ENCODE assay signal across 9 mouse cellular contexts in the genomic region with DNA sequence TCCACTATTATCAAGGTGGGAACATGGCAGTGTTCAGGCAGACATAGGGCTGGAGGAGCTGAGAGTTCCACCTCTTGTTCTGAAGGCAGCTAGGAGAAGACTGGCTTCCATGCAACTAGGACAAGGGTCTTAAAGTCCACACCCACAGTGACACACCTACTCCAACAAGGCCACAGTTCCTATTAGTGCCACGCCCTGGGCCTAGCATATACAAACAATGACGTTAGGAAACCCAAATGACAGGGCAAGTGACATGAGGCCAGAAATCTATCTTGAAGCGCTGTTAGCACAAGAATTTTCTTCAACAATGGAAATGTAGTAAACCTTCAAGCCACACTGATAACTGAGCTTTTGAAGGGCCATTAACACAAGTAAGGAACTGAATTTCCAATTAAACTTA. TPM values are rescaled to one million over a fixed set of nuclear protein-coding genes. Genes with fewer than 3 reads are reported as not detected.
DNase-seq lines count a peak whose midpoint lies in the region; ATAC-seq and TF ChIP-seq lines count a peak whose summit lies in the region.
"Had no signal": no experiment of that assay in that cellular context is flagged by ENCODE, and none has a peak within 500 bp of the region (broad histone marks: within the 10 kb centered on the region; RNA-seq: fewer than 3 reads in every experiment).

No protein-coding gene starts in this region.

- no peaks in the 10 kb centered on the region for H3K27me3 ChIP-seq in kidney, postnatal 0 days (ENCODE audit: insufficient read depth, low read length)
- H3K27me3 ChIP-seq in embryonic facial prominence, embryonic 14.5 days (replicated peaks; ENCODE audit: control insufficient read depth, insufficient read depth, low read length), result no peaks in the 10 kb centered on the region
- no peaks in the 10 kb centered on the region for H3K27me3 ChIP-seq in limb, embryonic 10.5 days (ENCODE audit: low read depth, poor library complexity, severe bottlenecking)
- H3K27me3 ChIP-seq in neural tube, embryonic 13.5 days, result no peaks in the 10 kb centered on the region

- H3K4me2 ChIP-seq in kidney, postnatal 0 days (ENCODE audit: low read length), result peak overlapping the region; percentile 70
- peak overlapping the region; percentile 82 for H3K4me2 ChIP-seq in embryonic facial prominence, embryonic 14.5 days (ENCODE audit: low read depth, low read length)
- peak overlapping the region; percentile 84 for H3K4me2 ChIP-seq in neural tube, embryonic 13.5 days

- peak overlapping the region; percentile 72; the same call in 1 of the 2 replicates for H3K9ac ChIP-seq in kidney, postnatal 0 days (ENCODE audit: low read depth, low read length)
- H3K9ac ChIP-seq in embryonic facial prominence, embryonic 14.5 days (ENCODE audit: low read depth, low read length), result 0 out of 2 replicates have a peak overlapping the region, but pooled peaks have one; percentile 73
- peak overlapping the region; percentile 77; the same call in 1 of the 2 replicates for H3K9ac ChIP-seq in neural tube, embryonic 13.5 days

- H3K36me3 ChIP-seq in kidney, postnatal 0 days (ENCODE audit: insufficient read depth, low read length), result no peaks in the 10 kb centered on the region
- 0 out of 2 replicates have a peak, but pooled peaks cover 3% of the 10 kb centered on the region for H3K36me3 ChIP-seq in embryonic facial prominence, embryonic 14.5 days (ENCODE audit: control insufficient read depth, insufficient read depth, low read length)
- H3K36me3 ChIP-seq in limb, embryonic 10.5 days, result peaks cover 3% of the 10 kb centered on the region; the same call in 1 of the 2 replicates
- H3K36me3 ChIP-seq in neural tube, embryonic 13.5 days, result peaks cover 3% of the 10 kb centered on the region

- H3K4me1 ChIP-seq in kidney, postnatal 0 days (replicated peaks; ENCODE audit: insufficient read depth, low read length), result 0 out of 2 replicates have a peak, but pooled peaks cover 10% of the 10 kb centered on the region
- H3K4me1 ChIP-seq in embryonic facial prominence, embryonic 14.5 days (ENCODE audit: control insufficient read depth, insufficient read depth, low read length), result peaks cover 13% of the 10 kb centered on the region
- peaks cover 17% of the 10 kb centered on the region for H3K4me1 ChIP-seq in limb, embryonic 10.5 days
- H3K4me1 ChIP-seq in neural tube, embryonic 13.5 days (replicated peaks), result peaks cover 33% of the 10 kb centered on the region

- 85% methylated on average over 3 of the region's 3 CpGs for WGBS in kidney, postnatal 0 days
- 95% methylated on average over 3 of the region's 3 CpGs for WGBS in embryonic facial prominence, embryonic 14.5 days
- 86% methylated on average over 3 of the region's 3 CpGs for WGBS in limb, embryonic 10.5 days
- 86% methylated on average over 3 of the region's 3 CpGs for WGBS in neural tube, embryonic 13.5 days

- peak overlapping the region; percentile 65 for H3K4me3 ChIP-seq in kidney, postnatal 0 days (replicated peaks; ENCODE audit: low read depth, low read length)
- H3K4me3 ChIP-seq in embryonic facial prominence, embryonic 14.5 days (ENCODE audit: low read depth, low read length), result peak overlapping the region; percentile 59
- H3K4me3 ChIP-seq in limb, embryonic 10.5 days, result peak overlapping the region; percentile 74
- H3K4me3 ChIP-seq in neural tube, embryonic 13.5 days, result peak overlapping the region; percentile 56

- no peak for DNase-seq in kidney, postnatal 0 days (ENCODE audit: low spot score)
- DNase-seq in kidney, postnatal 14 days, result no peak
- no peak for DNase-seq in embryonic facial prominence, embryonic 14.5 days (ENCODE audit: low spot score)
- no peak for DNase-seq in limb, embryonic 10.5 days (ENCODE audit: low spot score)
- no peak for DNase-seq in adrenal gland, adult (ENCODE audit: inconsistent age in 2 of 2, low spot score in 1 of 2)
- DNase-seq in gastrocnemius, postnatal 4 days (ENCODE audit: low spot score in 2 of 2), result no peak
- no peak for DNase-seq in layer of hippocampus, adult 8-10 months (ENCODE audit: low spot score in 2 of 2)
- DNase-seq: gastrocnemius, postnatal 25 days had no signal

- peak overlapping the region; percentile 98 for H3K27ac ChIP-seq in kidney, postnatal 0 days
- H3K27ac ChIP-seq in embryonic facial prominence, embryonic 14.5 days (replicated peaks; ENCODE audit: low read depth, low read length), result no peak overlapping the region
- H3K27ac ChIP-seq in limb, embryonic 10.5 days, result no peak overlapping the region
- no peak overlapping the region for H3K27ac ChIP-seq in neural tube, embryonic 13.5 days (replicated peaks)

- H3K9me3 ChIP-seq in kidney, postnatal 0 days (replicated peaks; ENCODE audit: low read length), result no peaks in the 10 kb centered on the region
- H3K9me3 ChIP-seq in embryonic facial prominence, embryonic 14.5 days (ENCODE audit: control insufficient read depth, low read length), result no peaks in the 10 kb centered on the region
- H3K9me3 ChIP-seq in limb, embryonic 10.5 days (replicated peaks), result no peaks in the 10 kb centered on the region
- no peaks in the 10 kb centered on the region for H3K9me3 ChIP-seq in neural tube, embryonic 13.5 days

- TF ChIP-seq CTCF in kidney, postnatal 0 days (IDR thresholded peaks at IDR 0.05; ENCODE audit: low read depth), result no peak

- no peak for ATAC-seq in kidney, postnatal 0 days (replicated peaks; ENCODE audit: low FRiP score, low read depth)
- ATAC-seq in embryonic facial prominence, embryonic 14.5 days (ENCODE audit: low read depth), result no peak
- no peak for ATAC-seq in neural tube, embryonic 13.5 days (ENCODE audit: low read depth)

RNA-seq across cellular contexts. Expression of a gene that starts 1.2 kb away (rescaled TPM):
- polyA plus RNA-seq in kidney, postnatal 0 days (2015; fragmentation: Nextera tagmentation; extraction: Ambion mirVana), result 25.7 and 26.2 TPM in 2 replicates
- 26.2 and 28.5 TPM in 2 replicates for polyA plus RNA-seq in embryonic facial prominence, embryonic 14.5 days (2014; fragmentation: Nextera tagmentation; extraction: Ambion mirVana)
- polyA plus RNA-seq in limb, embryonic 10.5 days (2016; fragmentation: Nextera tagmentation; extraction: Ambion mirVana), result 35.4 and 39.6 TPM in 2 replicates
- polyA plus RNA-seq in neural tube, embryonic 13.5 days (2015; fragmentation: Nextera tagmentation; extraction: Ambion mirVana), result 55.4 and 56.2 TPM in 2 replicates
- total RNA-seq in gastrocnemius, postnatal 4 days (2021), result 10 to 100 TPM; 18.9 to 20.9 TPM
- 10 to 100 TPM; 27.1 to 33.3 (median 31.9) TPM for total RNA-seq in layer of hippocampus, adult 8-10 months (2022)

RNA-seq across cellular contexts. Expression of a gene that starts 20.2 kb away (rescaled TPM):
- 417 and 435 TPM in 2 replicates for polyA plus RNA-seq in kidney, postnatal 0 days (2015; fragmentation: Nextera tagmentation; extraction: Ambion mirVana)
- polyA plus RNA-seq in embryonic facial prominence, embryonic 14.5 days (2014; fragmentation: Nextera tagmentation; extraction: Ambion mirVana), result 379 and 406 TPM in 2 replicates
- 546 and 555 TPM in 2 replicates for polyA plus RNA-seq in limb, embryonic 10.5 days (2016; fragmentation: Nextera tagmentation; extraction: Ambion mirVana)
- polyA plus RNA-seq in neural tube, embryonic 13.5 days (2015; fragmentation: Nextera tagmentation; extraction: Ambion mirVana), result 784 and 823 TPM in 2 replicates
- 100 to 1,000 TPM; 102 to 123 TPM for total RNA-seq in gastrocnemius, postnatal 4 days (2021)
- total RNA-seq in layer of hippocampus, adult 8-10 months (2022), result 100 to 1,000 TPM; 263 to 275 (median 274) TPM

RNA-seq across cellular contexts. Expression of a gene that starts 55.9 kb away (rescaled TPM):
- 122 and 126 TPM in 2 replicates for polyA plus RNA-seq in kidney, postnatal 0 days (2015; fragmentation: Nextera tagmentation; extraction: Ambion mirVana)
- 126 and 136 TPM in 2 replicates for polyA plus RNA-seq in embryonic facial prominence, embryonic 14.5 days (2014; fragmentation: Nextera tagmentation; extraction: Ambion mirVana)
- 186 and 189 TPM in 2 replicates for polyA plus RNA-seq in limb, embryonic 10.5 days (2016; fragmentation: Nextera tagmentation; extraction: Ambion mirVana)
- 129 and 131 TPM in 2 replicates for polyA plus RNA-seq in neural tube, embryonic 13.5 days (2015; fragmentation: Nextera tagmentation; extraction: Ambion mirVana)
- 10 to 100 TPM; 45.3 to 47.3 TPM for total RNA-seq in gastrocnemius, postnatal 4 days (2021)
- total RNA-seq in layer of hippocampus, adult 8-10 months (2022), result 10 to 100 TPM; 49.7 to 57.4 (median 54.0) TPM
